ENCODE assay signal across 25 mouse cellular contexts in the genomic region with DNA sequence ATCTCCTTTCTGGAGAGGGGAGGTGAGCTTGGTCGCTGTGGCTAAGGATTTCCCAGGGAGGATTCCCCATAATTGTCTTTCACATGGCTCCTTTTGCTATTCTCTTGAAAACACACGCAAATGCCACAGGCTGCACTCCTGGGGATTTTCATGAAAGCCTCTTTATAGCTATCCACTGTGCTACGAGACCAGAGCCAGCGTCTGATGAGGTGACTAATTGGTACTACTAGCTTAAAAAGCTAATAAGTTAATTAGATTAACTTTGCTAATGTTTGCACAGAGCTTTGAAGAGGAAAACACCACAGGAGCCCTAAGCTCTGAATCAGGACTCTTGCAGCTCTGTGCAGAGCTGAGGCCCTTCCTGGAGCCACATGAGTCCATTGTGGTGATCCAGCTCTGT.
A peak's percentile ranks its signal among the peaks of the same experiment; 100 is the strongest.
DNase-seq lines count a peak whose midpoint lies in the region; ATAC-seq and TF ChIP-seq lines count a peak whose summit lies in the region.
"Had no signal": no experiment of that assay in that cellular context is flagged by ENCODE, and none has a peak within 500 bp of the region (broad histone marks: within the 10 kb centered on the region; RNA-seq: fewer than 3 reads in every experiment).

No protein-coding gene starts in this region.

- H3K4me3 ChIP-seq in hindbrain, embryonic 10.5 days: no peak overlapping the region
- no peak overlapping the region for H3K4me3 ChIP-seq in hindbrain, embryonic 13.5 days
- no peak overlapping the region for H3K4me3 ChIP-seq in midbrain, embryonic 10.5 days
- H3K4me3 ChIP-seq in midbrain, embryonic 13.5 days (replicated peaks): no peak overlapping the region
- no peak overlapping the region for H3K4me3 ChIP-seq in hindbrain, embryonic 14.5 days (replicated peaks; ENCODE audit: low read length)
- no peak overlapping the region for H3K4me3 ChIP-seq in midbrain, postnatal 0 days (ENCODE audit: low read depth, low read length)
- H3K4me3 ChIP-seq: embryonic facial prominence, embryonic 13.5 days; heart, embryonic 13.5 days; limb, embryonic 13.5 days; liver, embryonic 12.5 days; stomach, embryonic 15.5 days had no signal

- DNase-seq in hindbrain, embryonic 10.5 days (ENCODE audit: low spot score): no peak
- no peak for DNase-seq in midbrain, embryonic 10.5 days (ENCODE audit: low spot score)
- peak; percentile 35 for DNase-seq in hindbrain, embryonic 14.5 days (ENCODE audit: low spot score)
- peak; percentile 54 for DNase-seq in midbrain, postnatal 0 days (ENCODE audit: low spot score)
- no peak for DNase-seq in adrenal gland, adult 8-10 months
- DNase-seq in right cerebral cortex, postnatal 25 days: no peak
- DNase-seq: adrenal gland, postnatal 14 days; cerebellum, adult 9-10 months; gastrocnemius, postnatal 25 days; heart, adult 18-20 months; heart, postnatal 14 days; lung, adult 18-20 months; lung, postnatal 14 days; right cerebral cortex, postnatal 4 days; thymus, postnatal 25 days had no signal

- H3K27me3 ChIP-seq in hindbrain, embryonic 10.5 days (ENCODE audit: insufficient read depth, poor library complexity, severe bottlenecking): peaks cover 99% of the 10 kb centered on the region
- H3K27me3 ChIP-seq in hindbrain, embryonic 13.5 days: peaks cover 98% of the 10 kb centered on the region
- H3K27me3 ChIP-seq in midbrain, embryonic 10.5 days (ENCODE audit: low read depth, poor library complexity, severe bottlenecking): peaks cover 100% of the 10 kb centered on the region
- peaks cover 97% of the 10 kb centered on the region for H3K27me3 ChIP-seq in midbrain, embryonic 13.5 days
- H3K27me3 ChIP-seq in hindbrain, embryonic 14.5 days (ENCODE audit: control insufficient read depth, insufficient read depth, low read length): peaks cover 97% of the 10 kb centered on the region
- peaks cover 84% of the 10 kb centered on the region for H3K27me3 ChIP-seq in midbrain, postnatal 0 days (ENCODE audit: insufficient read depth, low read length)
- H3K27me3 ChIP-seq: stomach, embryonic 15.5 days had no signal

- peaks cover 39% of the 10 kb centered on the region for H3K4me1 ChIP-seq in hindbrain, embryonic 10.5 days (replicated peaks)
- H3K4me1 ChIP-seq in hindbrain, embryonic 13.5 days (replicated peaks): peaks cover 38% of the 10 kb centered on the region
- peaks cover 58% of the 10 kb centered on the region for H3K4me1 ChIP-seq in midbrain, embryonic 10.5 days
- peaks cover 38% of the 10 kb centered on the region for H3K4me1 ChIP-seq in midbrain, embryonic 13.5 days (replicated peaks)
- H3K4me1 ChIP-seq in hindbrain, embryonic 14.5 days (replicated peaks; ENCODE audit: control insufficient read depth, insufficient read depth, low read length): peaks cover 7% of the 10 kb centered on the region
- H3K4me1 ChIP-seq in midbrain, postnatal 0 days (ENCODE audit: insufficient read depth, low read length): no peaks in the 10 kb centered on the region
- H3K4me1 ChIP-seq: heart, embryonic 13.5 days; liver, embryonic 12.5 days; stomach, embryonic 15.5 days had no signal

- ATAC-seq in hindbrain, embryonic 13.5 days (ENCODE audit: low FRiP score): no peak
- no peak; the same call in 1 of the 2 replicates for ATAC-seq in midbrain, embryonic 13.5 days
- 0 out of 2 replicates have a peak, but pooled peaks have one; percentile 25 for ATAC-seq in hindbrain, embryonic 14.5 days (ENCODE audit: low FRiP score)
- ATAC-seq in midbrain, postnatal 0 days (ENCODE audit: low FRiP score): no peak
- ATAC-seq: forebrain, postnatal 0 days; intestine, postnatal 0 days; liver, embryonic 12.5 days had no signal

- WGBS in hindbrain, embryonic 10.5 days: 6% methylated on average over 4 of the region's 4 CpGs
- 8% methylated on average over 4 of the region's 4 CpGs for WGBS in hindbrain, embryonic 13.5 days
- WGBS in midbrain, embryonic 10.5 days: 2% methylated on average over 4 of the region's 4 CpGs
- 2% methylated on average over 4 of the region's 4 CpGs for WGBS in midbrain, embryonic 13.5 days
- WGBS in hindbrain, embryonic 14.5 days: 1% methylated on average over 4 of the region's 4 CpGs
- WGBS in midbrain, postnatal 0 days: 4% methylated on average over 4 of the region's 4 CpGs

- H3K9ac ChIP-seq in hindbrain, embryonic 13.5 days: no peak overlapping the region
- no peak overlapping the region for H3K9ac ChIP-seq in midbrain, embryonic 13.5 days (replicated peaks)
- H3K9ac ChIP-seq in hindbrain, embryonic 14.5 days: no peak overlapping the region
- no peak overlapping the region for H3K9ac ChIP-seq in midbrain, postnatal 0 days (replicated peaks; ENCODE audit: low read length, poor library complexity, severe bottlenecking)
- H3K9ac ChIP-seq: embryonic facial prominence, embryonic 13.5 days; forebrain, postnatal 0 days; heart, embryonic 13.5 days; limb, embryonic 13.5 days; liver, embryonic 12.5 days; stomach, embryonic 15.5 days had no signal

- no peaks in the 10 kb centered on the region for H3K36me3 ChIP-seq in hindbrain, embryonic 10.5 days
- no peaks in the 10 kb centered on the region for H3K36me3 ChIP-seq in hindbrain, embryonic 13.5 days
- no peaks in the 10 kb centered on the region for H3K36me3 ChIP-seq in midbrain, embryonic 10.5 days
- H3K36me3 ChIP-seq in midbrain, embryonic 13.5 days: no peaks in the 10 kb centered on the region
- no peaks in the 10 kb centered on the region for H3K36me3 ChIP-seq in hindbrain, embryonic 14.5 days (replicated peaks; ENCODE audit: control insufficient read depth, insufficient read depth)
- H3K36me3 ChIP-seq in midbrain, postnatal 0 days (ENCODE audit: insufficient read depth, low read length): no peaks in the 10 kb centered on the region
- H3K36me3 ChIP-seq: embryonic facial prominence, embryonic 13.5 days; heart, embryonic 13.5 days; limb, embryonic 13.5 days; liver, embryonic 12.5 days; stomach, embryonic 15.5 days had no signal

- peak overlapping the region; percentile 13; the same call in 1 of the 2 replicates for H3K27ac ChIP-seq in hindbrain, embryonic 10.5 days
- H3K27ac ChIP-seq in hindbrain, embryonic 13.5 days: no peak overlapping the region
- H3K27ac ChIP-seq in midbrain, embryonic 10.5 days (replicated peaks): 0 out of 2 replicates have a peak overlapping the region, but pooled peaks have one; percentile 20
- H3K27ac ChIP-seq in midbrain, embryonic 13.5 days: no peak overlapping the region
- no peak overlapping the region for H3K27ac ChIP-seq in hindbrain, embryonic 14.5 days
- no peak overlapping the region for H3K27ac ChIP-seq in midbrain, postnatal 0 days (ENCODE audit: low read depth, low read length)
- H3K27ac ChIP-seq: embryonic facial prominence, embryonic 13.5 days; heart, embryonic 13.5 days; kidney, postnatal 0 days; limb, embryonic 13.5 days; liver, embryonic 12.5 days; stomach, embryonic 15.5 days had no signal

- H3K4me2 ChIP-seq in hindbrain, embryonic 13.5 days: no peak overlapping the region
- H3K4me2 ChIP-seq in midbrain, embryonic 13.5 days (replicated peaks): no peak overlapping the region
- no peak overlapping the region for H3K4me2 ChIP-seq in hindbrain, embryonic 14.5 days (replicated peaks)
- no peak overlapping the region for H3K4me2 ChIP-seq in midbrain, postnatal 0 days (ENCODE audit: low read depth, low read length, poor library complexity, severe bottlenecking)
- H3K4me2 ChIP-seq: heart, embryonic 13.5 days; liver, embryonic 12.5 days; stomach, embryonic 15.5 days had no signal

- TF ChIP-seq CTCF in midbrain, postnatal 0 days (IDR thresholded peaks at IDR 0.05): no peak

- H3K9me3 ChIP-seq in hindbrain, embryonic 10.5 days: no peaks in the 10 kb centered on the region
- no peaks in the 10 kb centered on the region for H3K9me3 ChIP-seq in hindbrain, embryonic 13.5 days
- no peaks in the 10 kb centered on the region for H3K9me3 ChIP-seq in midbrain, embryonic 10.5 days (replicated peaks)
- H3K9me3 ChIP-seq in midbrain, embryonic 13.5 days: no peaks in the 10 kb centered on the region
- H3K9me3 ChIP-seq in hindbrain, embryonic 14.5 days (ENCODE audit: control insufficient read depth, low read length): no peaks in the 10 kb centered on the region
- H3K9me3 ChIP-seq in midbrain, postnatal 0 days (ENCODE audit: low read length): no peaks in the 10 kb centered on the region
- H3K9me3 ChIP-seq: embryonic facial prominence, embryonic 13.5 days; heart, embryonic 13.5 days; limb, embryonic 13.5 days; liver, embryonic 12.5 days; stomach, embryonic 15.5 days had no signal

Comparison
In these comparisons a context has a peak if more than half of its experiments do, and no peak if none do; other contexts are left out.
1. DNase-seq: peak in hindbrain, embryonic 14.5 days (single experiment) and midbrain, postnatal 0 days (single experiment); none in hindbrain, embryonic 10.5 days (single experiment), midbrain, embryonic 10.5 days (single experiment), adrenal gland, adult 8-10 months (single experiment) and right cerebral cortex, postnatal 25 days (single experiment).
2. H3K27ac ChIP-seq: peak in hindbrain, embryonic 10.5 days (single experiment) and midbrain, embryonic 10.5 days (single experiment); none in hindbrain, embryonic 13.5 days (single experiment), midbrain, embryonic 13.5 days (single experiment), hindbrain, embryonic 14.5 days (single experiment) and midbrain, postnatal 0 days (single experiment).